Mouse (Mus musculus) stomach, postnatal 0 days (tissue): ENCODE measurements around the gene Dtx4. TPM values are rescaled to one million over a fixed set of nuclear protein-coding genes. Genes with fewer than 3 reads are reported as not detected.

Source experiments
- ATAC-seq: fragments of 200-750 bp; cut with Nextera tagmentation; 2 replicates; pipeline ENCODE4 v1.8.0; 2017; ENCODE audit not compliant: low FRiP score, low TSS enrichment
- DNase-seq: peaks from one replicate; pipeline ENCODE4 v3.0.0-alpha.2; 2016; ENCODE audit warnings: low spot score
- H3K27ac ChIP-seq: fragments of 300-500 bp; sonication (generic); replicated peaks from 2 replicates; pipeline ENCODE4 v1.5.1; 2014; ENCODE audit warnings: mild to moderate bottlenecking, control low read depth
- H3K27me3 ChIP-seq: fragments of 300-500 bp; sonication (generic); 2 replicates; pipeline ENCODE4 v1.6.1; 2014; ENCODE audit warnings: low read length; ENCODE audit not compliant: control insufficient read depth, insufficient read depth
- H3K36me3 ChIP-seq: fragments of 300-500 bp; sonication (generic); 2 replicates; pipeline ENCODE4 v1.6.1; 2014; ENCODE audit warnings: low read length, mixed read lengths; ENCODE audit not compliant: control insufficient read depth, insufficient read depth
- H3K4me1 ChIP-seq: fragments of 300-500 bp; sonication (generic); replicated peaks from 2 replicates; pipeline ENCODE4 v1.6.1; 2014; ENCODE audit warnings: antibody characterized with exemption; ENCODE audit not compliant: control insufficient read depth, insufficient read depth
- H3K4me2 ChIP-seq: fragments of 300-500 bp; sonication (generic); replicated peaks from 2 replicates; pipeline ENCODE4 v1.6.1; 2014; ENCODE audit warnings: low read depth, mild to moderate bottlenecking, control low read depth, moderate library complexity
- H3K4me3 ChIP-seq: fragments of 300-500 bp; sonication (generic); 2 replicates; pipeline ENCODE4 v1.5.1; 2014; ENCODE audit warnings: low read depth, low read length, control low read depth
- H3K9ac ChIP-seq: fragments of 300-500 bp; sonication (generic); 2 replicates; pipeline ENCODE4 v1.6.1; 2014; ENCODE audit warnings: mild to moderate bottlenecking, low read length, control low read depth, mixed read lengths
- H3K9me3 ChIP-seq: fragments of 300-500 bp; sonication (generic); 2 replicates; pipeline ENCODE4 v1.6.1; 2016; ENCODE audit warnings: low read length; ENCODE audit not compliant: control insufficient read depth
- CTCF ChIP-seq: IDR thresholded peaks from 2 replicates; pipeline ENCODE4 v1.5.1; 2016; ENCODE audit warnings: antibody characterized with exemption, low read depth, mild to moderate bottlenecking, moderate library complexity
- EP300 ChIP-seq: optimal IDR thresholded peaks from 2 replicates; pipeline ENCODE3; 2016; ENCODE audit warnings: antibody characterized with exemption
- WGBS: fragments of 180-500 bp; shearing (Covaris S2); extraction: QIAGEN DNeasy Blood & Tissue Kit; methylation state at CpG from one replicate; pipeline ENCODE4 v1.1.7; 2014; 5-methylcytosine and 5-hydroxymethylcytosine counted together
- polyA plus RNA-seq: library from polyadenylated mRNA; unstranded; fragments of >200 nt; fragmentation: Nextera tagmentation; extraction: Ambion mirVana; gene quantifications from 2 replicates; pipeline ENCODE4 v1.2.1, GENCODE M21; 2015

Dtx4 gene
- polyA plus RNA-seq, 1 experiment from 2014 or later: 6.2 TPM

DNA sequence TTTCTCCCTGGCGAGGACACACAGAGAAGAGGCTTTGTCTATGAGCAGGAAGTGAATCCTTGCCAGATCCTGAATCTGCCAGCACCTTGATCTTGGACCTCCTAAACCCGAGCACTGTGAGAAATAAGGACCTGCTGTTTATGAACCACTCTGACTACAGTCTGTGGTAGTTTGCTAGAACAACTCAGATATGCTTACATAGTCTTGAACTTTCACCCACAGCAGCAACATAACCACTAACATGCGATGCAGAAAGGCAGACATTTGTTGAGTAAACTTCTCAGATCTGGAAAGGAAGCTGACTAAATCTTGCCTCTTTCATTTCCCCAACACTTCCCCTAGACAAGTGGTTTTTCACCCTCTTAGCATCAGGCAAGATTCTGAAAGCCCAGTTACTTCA, 29.4 kb downstream of the Dtx4 start:
- no peaks in the 10 kb centered on the region for H3K27me3 ChIP-seq
- no peak overlapping the region for H3K9ac ChIP-seq
- WGBS: 35% methylated on average over 3 of the region's 3 CpGs
- peak overlapping the region; percentile 70 for H3K27ac ChIP-seq
- no peak overlapping the region for H3K4me2 ChIP-seq
- peaks cover 12% of the 10 kb centered on the region; the same call in 1 of the 2 replicates for H3K36me3 ChIP-seq
- peaks cover under 1% of the 10 kb centered on the region; the same call in 1 of the 2 replicates for H3K4me1 ChIP-seq
- no peaks in the 10 kb centered on the region for H3K9me3 ChIP-seq
- ATAC-seq (peak; percentile 38; the same call in 1 of the 2 replicates), DNase-seq (peak; percentile 20)
- TF ChIP-seq EP300: no peak
- no peak for TF ChIP-seq CTCF
- H3K4me3 ChIP-seq: no peak overlapping the region

DNA sequence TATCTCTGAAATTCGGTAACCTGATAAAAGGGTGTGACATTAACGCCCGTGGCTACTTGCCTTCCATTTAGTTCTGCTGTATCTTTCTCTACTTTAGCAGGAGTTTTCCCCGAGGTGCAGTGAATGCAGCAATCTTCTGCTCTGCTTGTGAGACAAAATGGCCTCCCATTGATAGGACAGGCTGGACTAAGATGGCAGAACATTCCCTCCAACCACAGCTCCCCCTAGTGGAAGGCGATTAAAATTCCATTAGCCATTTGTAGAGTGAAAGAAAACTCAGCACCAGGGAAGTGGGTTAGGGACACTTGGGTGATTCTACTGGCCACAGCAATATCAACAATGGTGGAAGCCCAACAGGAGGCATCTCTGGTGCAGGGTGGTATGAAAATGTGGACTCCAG, 33.8 kb downstream of the Dtx4 start:
- Histone ChIP-seq H3K9me3 (no peaks in the 10 kb centered on the region), H3K9ac (no peak overlapping the region), H3K27me3 (no peaks in the 10 kb centered on the region), H3K4me2 (no peak overlapping the region), H3K36me3 (peaks cover 10% of the 10 kb centered on the region; the same call in 1 of the 2 replicates), H3K27ac (no peak overlapping the region), H3K4me3 (no peak overlapping the region), H3K4me1 (no peaks in the 10 kb centered on the region)
- WGBS: 83% methylated on average over 5 of the region's 5 CpGs
- DNase-seq (peak; percentile 70), ATAC-seq (no peak)
- TF ChIP-seq CTCF (peak; percentile 75), EP300 (no peak)

DNA sequence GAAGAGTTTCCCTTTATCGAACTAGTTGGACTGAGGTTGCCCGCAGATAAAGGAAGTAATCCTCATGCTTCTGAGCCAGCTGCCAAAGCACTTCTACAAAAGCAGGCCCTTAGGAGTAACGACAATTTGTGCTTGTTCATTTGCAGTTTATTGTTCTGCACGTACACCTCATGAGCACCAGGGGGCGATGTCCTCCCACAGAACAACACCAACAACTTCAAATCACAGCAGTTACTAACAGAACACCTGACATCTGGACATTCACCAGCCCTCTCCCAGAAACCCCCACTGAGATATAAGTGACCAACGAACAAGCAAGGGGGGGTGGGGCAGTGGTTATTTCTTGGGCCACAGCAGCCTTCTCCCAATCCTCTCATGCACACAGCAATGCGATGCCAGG, 35.0 kb downstream of the Dtx4 start:
- DNase-seq (peak; percentile 66), ATAC-seq (peak; percentile 35; the same call in 1 of the 2 replicates)
- Histone ChIP-seq H3K27ac (no peak overlapping the region), H3K9ac (no peak overlapping the region), H3K27me3 (no peaks in the 10 kb centered on the region), H3K4me2 (no peak overlapping the region), H3K36me3 (peaks cover 9% of the 10 kb centered on the region; the same call in 1 of the 2 replicates), H3K4me1 (no peaks in the 10 kb centered on the region), H3K9me3 (no peaks in the 10 kb centered on the region), H3K4me3 (no peak overlapping the region)
- TF ChIP-seq EP300 (no peak), CTCF (peak; percentile 96)
- WGBS: 20% methylated on average over 7 of the region's 7 CpGs

DNA sequence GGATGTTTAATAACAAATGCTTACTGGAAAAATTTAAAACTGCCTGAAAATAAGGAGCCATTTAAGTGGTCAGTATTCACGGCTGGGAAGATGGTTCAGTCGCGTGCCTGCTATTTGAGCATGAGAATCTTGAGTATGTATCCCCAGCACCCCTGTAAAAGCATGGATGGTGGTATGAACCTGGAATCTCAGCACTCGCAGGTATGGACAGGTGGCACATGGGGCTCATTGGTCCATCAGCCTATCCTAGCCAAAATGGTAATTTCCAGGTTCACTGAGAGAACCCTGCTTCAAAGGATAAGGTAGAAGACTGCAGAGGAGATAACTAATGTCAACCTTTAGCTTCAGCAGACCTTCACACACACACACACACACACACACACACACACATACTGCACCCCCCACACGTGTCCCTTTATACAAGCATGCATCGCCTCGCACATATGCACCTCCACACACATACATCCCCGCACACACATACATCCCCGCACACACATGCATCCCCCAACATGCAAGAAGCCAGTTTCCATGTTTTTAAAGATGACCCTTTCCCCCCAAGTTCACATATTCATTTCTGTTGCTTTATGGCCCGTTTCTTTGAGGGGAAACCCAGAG, 35.6 kb downstream of the Dtx4 start:
- 91% methylated on average over 10 of the region's 10 CpGs for WGBS
- H3K9me3 ChIP-seq: no peaks in the 10 kb centered on the region
- no peak overlapping the region for H3K4me2 ChIP-seq
- no peak overlapping the region for H3K9ac ChIP-seq
- ATAC-seq (peak; percentile 27; the same call in 1 of the 2 replicates), DNase-seq (peak; percentile 11)
- no peaks in the 10 kb centered on the region for H3K4me1 ChIP-seq
- peaks cover 9% of the 10 kb centered on the region; the same call in 1 of the 2 replicates for H3K36me3 ChIP-seq
- H3K27ac ChIP-seq: no peak overlapping the region
- no peak for TF ChIP-seq CTCF
- TF ChIP-seq EP300: no peak
- no peaks in the 10 kb centered on the region for H3K27me3 ChIP-seq
- H3K4me3 ChIP-seq: no peak overlapping the region

DNA sequence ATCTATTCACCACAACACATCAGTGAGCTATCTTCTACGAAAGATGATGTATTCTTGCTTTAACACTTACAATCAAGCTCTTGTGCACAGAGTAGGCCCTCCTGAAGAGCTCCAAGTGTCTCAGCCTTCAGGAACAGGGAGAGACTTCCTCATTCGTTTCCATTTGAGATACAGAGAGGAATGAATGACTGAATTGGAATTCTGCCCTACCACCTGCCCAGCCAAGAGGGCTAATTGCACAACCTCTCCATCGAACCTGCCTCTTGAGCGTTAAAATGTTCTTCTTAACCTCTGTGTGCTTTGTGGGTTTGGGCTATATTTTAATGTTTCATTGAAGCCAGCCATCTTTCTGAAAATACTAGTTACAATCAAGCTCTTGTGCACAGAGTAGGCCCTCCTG, 36.6 kb downstream of the Dtx4 start:
- peak; percentile 10 for DNase-seq
- H3K27ac ChIP-seq: peak overlapping the region; percentile 76; the same call in 1 of the 2 replicates
- no peak for TF ChIP-seq CTCF
- no peak for TF ChIP-seq EP300

DNA sequence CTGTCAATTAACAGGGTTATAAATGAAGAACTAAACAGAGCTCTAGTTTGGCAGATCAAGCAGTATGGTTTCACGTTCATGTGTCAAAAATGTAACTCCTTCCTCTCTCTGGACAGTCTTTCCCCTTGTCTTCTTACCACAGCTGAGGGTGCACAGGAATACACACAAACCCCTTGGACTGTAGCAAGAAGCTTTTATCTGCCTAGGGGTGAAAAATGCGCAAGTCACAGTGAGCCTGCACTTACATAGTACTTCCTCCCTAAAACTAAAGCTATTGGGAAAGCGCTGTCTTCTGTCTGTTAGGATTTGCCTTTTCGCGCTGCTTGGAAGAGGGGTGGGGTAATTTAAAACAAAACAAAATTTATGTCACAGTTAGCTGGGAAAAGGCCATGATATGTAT, 37.1 kb downstream of the Dtx4 start:
- 54% methylated on average over 5 of the region's 5 CpGs for WGBS
- peak; percentile 13 for DNase-seq
- H3K9ac ChIP-seq: no peak overlapping the region

More for the DNA sequence above, 36.6 kb downstream of the Dtx4 start:
- Histone ChIP-seq H3K27me3 (no peaks in the 10 kb centered on the region), H3K9me3 (no peaks in the 10 kb centered on the region), H3K4me2 (no peak overlapping the region), H3K36me3 (peaks cover 9% of the 10 kb centered on the region; the same call in 1 of the 2 replicates), H3K9ac (no peak overlapping the region), H3K4me1 (no peaks in the 10 kb centered on the region), H3K4me3 (no peak overlapping the region)
- 60% methylated on average over 4 of the region's 4 CpGs for WGBS
- no peak for ATAC-seq

More for the DNA sequence above, 37.1 kb downstream of the Dtx4 start:
- peaks cover 6% of the 10 kb centered on the region; the same call in 1 of the 2 replicates for H3K36me3 ChIP-seq
- H3K4me2 ChIP-seq: no peak overlapping the region
- H3K4me1 ChIP-seq: no peaks in the 10 kb centered on the region
- no peak overlapping the region for H3K4me3 ChIP-seq
- H3K9me3 ChIP-seq: no peaks in the 10 kb centered on the region
- H3K27ac ChIP-seq: peak overlapping the region; percentile 76
- peak; percentile 13; the same call in 1 of the 2 replicates for ATAC-seq
- H3K27me3 ChIP-seq: no peaks in the 10 kb centered on the region
- no peak for TF ChIP-seq EP300
- no peak for TF ChIP-seq CTCF
